Mouse (Mus musculus) forebrain, embryonic 16.5 days (tissue): ENCODE measurements around the gene Lctl. TPM values are rescaled to one million over a fixed set of nuclear protein-coding genes. Genes with fewer than 3 reads are reported as not detected.
"Not testable (repeated sequence)": the region's sequence is repeated elsewhere in the genome, so short reads cannot be mapped to it uniquely, and the experiment has no call there.

Source experiments
- ATAC-seq: fragments of 200-750 bp; cut with Nextera tagmentation; 2 replicates; pipeline ENCODE4 v1.8.0; 2017; ENCODE audit warnings: mild to moderate bottlenecking, moderate library complexity
- H3K27ac ChIP-seq: fragments of 300-500 bp; sonication (generic); 2 replicates; pipeline ENCODE4 v1.5.1; 2014; ENCODE audit warnings: low read length, control low read depth
- H3K27me3 ChIP-seq: fragments of 300-500 bp; sonication (generic); replicated peaks from 2 replicates; pipeline ENCODE4 v1.6.1; 2014; ENCODE audit warnings: low read length; ENCODE audit not compliant: control insufficient read depth, insufficient read depth
- H3K36me3 ChIP-seq: fragments of 300-500 bp; sonication (generic); 2 replicates; pipeline ENCODE4 v1.6.1; 2014; ENCODE audit not compliant: control insufficient read depth, insufficient read depth
- H3K4me1 ChIP-seq: fragments of 300-500 bp; sonication (generic); replicated peaks from 2 replicates; pipeline ENCODE4 v1.6.1; 2014; ENCODE audit warnings: low read length; ENCODE audit not compliant: control insufficient read depth, insufficient read depth
- H3K4me2 ChIP-seq: fragments of 300-500 bp; sonication (generic); 2 replicates; pipeline ENCODE4 v1.6.1; 2014; ENCODE audit warnings: mild to moderate bottlenecking, low read length, control low read depth
- H3K4me3 ChIP-seq: fragments of 300-500 bp; sonication (generic); replicated peaks from 2 replicates; pipeline ENCODE4 v1.5.1; 2014; ENCODE audit warnings: mild to moderate bottlenecking, low read length, control low read depth
- H3K9ac ChIP-seq: fragments of 300-500 bp; sonication (generic); replicated peaks from 2 replicates; pipeline ENCODE4 v1.6.1; 2014; ENCODE audit warnings: low read depth, low read length, control low read depth
- H3K9me3 ChIP-seq: fragments of 300-500 bp; sonication (generic); 2 replicates; pipeline ENCODE4 v1.6.1; 2016; ENCODE audit warnings: low read length; ENCODE audit not compliant: control insufficient read depth
- WGBS: fragments of 180-500 bp; shearing (Covaris S2); extraction: QIAGEN DNeasy Blood & Tissue Kit; methylation state at CpG from one replicate; pipeline ENCODE4 v1.1.7; 2014; 5-methylcytosine and 5-hydroxymethylcytosine counted together
- polyA plus RNA-seq: library from polyadenylated mRNA; unstranded; fragments of >200 nt; fragmentation: Nextera tagmentation; extraction: Ambion mirVana; gene quantifications from 2 replicates; pipeline ENCODE4 v1.2.1, GENCODE M21; 2015

The Lctl gene
- polyA plus RNA-seq, 1 experiment from 2014 or later = not detected

- peaks cover 26% of the 10 kb centered on the region for H3K36me3 ChIP-seq
- H3K4me2 ChIP-seq = peak overlapping the region; percentile 98
- no peaks in the 10 kb centered on the region for H3K27me3 ChIP-seq
- H3K4me1 ChIP-seq = peaks cover 23% of the 10 kb centered on the region
- H3K9me3 ChIP-seq = no peaks in the 10 kb centered on the region
- H3K4me3 ChIP-seq = peak overlapping the region; percentile 93
- H3K9ac ChIP-seq = peak overlapping the region; percentile 82; the same call in 1 of the 2 replicates
- H3K27ac ChIP-seq = no peak overlapping the region
- no peak for ATAC-seq
Observed at GRCm38 (mm10) chr9:64174341-64174740, 57.4 kb downstream of the Lctl start.

- no peak for ATAC-seq
- Histone ChIP-seq H3K27me3 (no peaks in the 10 kb centered on the region), H3K9me3 (no peaks in the 10 kb centered on the region), H3K4me2 (peak overlapping the region; percentile 30), H3K9ac (no peak overlapping the region), H3K36me3 (peaks cover 26% of the 10 kb centered on the region), H3K4me3 (no peak overlapping the region), H3K27ac (no peak overlapping the region), H3K4me1 (peaks cover 26% of the 10 kb centered on the region)
- WGBS = 70% methylated on average over 8 of the region's 8 CpGs
Observed at GRCm38 (mm10) chr9:64174766-64175165, 57.8 kb downstream of the Lctl start.

DNA sequence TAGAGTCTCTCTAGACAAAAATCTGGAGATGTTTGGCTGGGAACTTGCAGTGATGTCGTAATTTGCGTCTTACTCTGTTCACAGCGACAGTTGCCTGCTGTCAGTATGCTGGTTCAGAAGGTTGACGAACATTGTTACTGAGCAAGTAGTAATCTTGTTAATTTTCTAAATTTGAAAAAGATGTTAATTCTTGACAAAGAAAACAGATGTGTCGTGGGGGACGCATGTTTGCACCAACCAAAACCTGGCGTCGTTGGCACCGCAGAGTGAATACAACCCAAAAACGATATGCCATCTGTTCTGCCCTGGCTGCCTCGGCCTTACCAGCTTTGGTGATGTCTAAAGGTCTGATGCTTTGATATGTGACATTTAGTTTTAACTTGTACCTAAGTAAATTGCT lies 58.4 kb downstream of the Lctl start:
- Histone ChIP-seq H3K36me3 (peaks cover 26% of the 10 kb centered on the region), H3K4me3 (no peak overlapping the region), H3K9ac (no peak overlapping the region), H3K9me3 (no peaks in the 10 kb centered on the region), H3K4me2 (no peak overlapping the region), H3K27me3 (no peaks in the 10 kb centered on the region), H3K27ac (no peak overlapping the region), H3K4me1 (peaks cover 31% of the 10 kb centered on the region)
- ATAC-seq = no peak
- 57% methylated on average over 11 of the region's 11 CpGs for WGBS

DNA sequence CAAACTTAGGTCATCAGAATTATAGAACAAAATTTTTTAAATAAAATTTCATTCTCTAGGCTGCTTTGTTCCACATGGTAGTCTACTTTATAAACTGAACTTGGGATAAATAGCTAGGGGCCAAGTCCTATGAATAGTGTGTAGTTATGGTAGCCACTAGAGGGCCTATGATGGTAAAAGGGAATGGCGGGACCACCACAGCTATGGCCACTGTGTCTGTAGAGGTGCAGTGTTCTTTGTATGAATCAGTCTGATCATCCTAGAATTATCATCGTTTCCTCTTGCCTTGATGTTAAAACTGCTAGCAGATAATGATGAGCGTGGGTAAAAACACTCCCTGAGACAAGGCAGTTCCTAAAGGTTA lies 61.6 kb downstream of the Lctl start:
- H3K4me2 ChIP-seq = peak overlapping the region; percentile 52
- 48% methylated on average over 3 of the region's 3 CpGs for WGBS
- ATAC-seq = 0 out of 2 replicates have a peak, but pooled peaks have one; percentile 42
- H3K4me1 ChIP-seq = peaks cover 26% of the 10 kb centered on the region
- no peak overlapping the region for H3K9ac ChIP-seq
- H3K4me3 ChIP-seq = peak overlapping the region; percentile 67
- peaks cover 34% of the 10 kb centered on the region for H3K36me3 ChIP-seq
- H3K9me3 ChIP-seq = no peaks in the 10 kb centered on the region
- H3K27me3 ChIP-seq = no peaks in the 10 kb centered on the region
- H3K27ac ChIP-seq = peak overlapping the region; percentile 85

- H3K4me1 ChIP-seq = peaks cover 23% of the 10 kb centered on the region
- peak within 1 kb of the TSS; percentile 69 for H3K9ac ChIP-seq
- H3K4me2 ChIP-seq = peak within 1 kb of the TSS; percentile 52
- no peaks in the 10 kb centered on the region for H3K27me3 ChIP-seq
- H3K27ac ChIP-seq = peak within 1 kb of the TSS; percentile 85
- peak; percentile 95 for ATAC-seq
- peaks cover 34% of the 10 kb centered on the region for H3K36me3 ChIP-seq
- under 1% methylated on average over 35 of the region's 35 CpGs for WGBS
- H3K4me3 ChIP-seq = peak within 1 kb of the TSS; percentile 67
- H3K9me3 ChIP-seq = no peaks in the 10 kb centered on the region
Observed at GRCm38 (mm10) chr9:64178974-64179646, 62.2 kb downstream of the Lctl start, which contains the start of gene Snapc5. Gene Snapc5 (plus strand): TSS chr9:64179274.

GRCm38 (mm10) chr9:64183295-64183694 lies 66.3 kb downstream of the Lctl start:
- H3K4me3 ChIP-seq, ATAC-seq, H3K9me3 ChIP-seq, H3K27ac ChIP-seq, H3K27me3 ChIP-seq, H3K9ac ChIP-seq, H3K4me2 ChIP-seq: not testable (repeated sequence)
- WGBS = 92% methylated on average over 5 of the region's 5 CpGs
- H3K4me1 ChIP-seq = peaks cover 12% of the 10 kb centered on the region
- peaks cover 13% of the 10 kb centered on the region for H3K36me3 ChIP-seq

DNA sequence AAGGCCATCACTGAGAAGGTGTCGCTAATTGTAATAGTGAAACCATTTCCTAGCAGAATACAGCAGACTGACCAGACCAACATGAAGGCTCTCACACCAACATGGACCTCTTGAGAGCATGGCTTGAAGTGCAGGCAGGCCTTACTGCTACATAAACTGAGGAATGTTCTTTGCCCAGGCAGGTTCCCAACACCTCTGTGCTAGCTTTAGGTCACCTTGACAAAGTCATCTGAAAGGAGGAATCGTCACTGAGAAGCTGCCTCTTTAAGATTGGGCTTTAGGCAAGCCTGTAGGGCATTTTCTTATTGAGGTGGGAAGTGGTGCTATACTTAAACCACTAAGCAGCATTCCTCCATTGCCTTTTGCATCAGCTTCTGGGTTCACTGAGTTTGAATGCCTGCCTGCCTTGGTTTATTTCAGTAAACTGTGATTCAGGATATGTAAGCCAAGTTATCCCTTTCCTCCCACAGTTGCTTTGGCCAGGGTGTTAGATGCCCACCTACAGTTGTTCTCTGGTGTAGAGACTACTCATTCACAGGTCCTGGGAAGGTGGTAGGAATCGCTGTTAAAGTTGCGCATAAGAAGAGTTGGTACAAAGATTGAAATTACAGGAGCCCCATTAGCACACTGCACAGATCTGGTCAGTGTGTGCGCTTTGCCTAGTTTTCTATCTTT lies 67.4 kb downstream of the Lctl start:
- H3K4me1 ChIP-seq = peaks cover 8% of the 10 kb centered on the region
- H3K27ac ChIP-seq = no peak overlapping the region
- 92% methylated on average over 5 of the region's 5 CpGs for WGBS
- no peak overlapping the region for H3K4me3 ChIP-seq
- H3K9me3 ChIP-seq = no peaks in the 10 kb centered on the region
- H3K36me3 ChIP-seq = peaks cover 12% of the 10 kb centered on the region
- no peak for ATAC-seq
- H3K4me2 ChIP-seq = no peak overlapping the region
- no peak overlapping the region for H3K9ac ChIP-seq
- H3K27me3 ChIP-seq = no peaks in the 10 kb centered on the region

Other genes with a start within 250 kb of the Lctl start
- 1.5 and 1.6 TPM in 2 replicates for gene Smad6, start 95.1 kb upstream of the Lctl start, polyA plus RNA-seq
- gene Zwilch, start 56.0 kb downstream of the Lctl start, polyA plus RNA-seq = 10.0 and 10.8 TPM in 2 replicates
- 714 and 781 TPM in 2 replicates for gene Rpl4, start 56.2 kb downstream of the Lctl start, polyA plus RNA-seq
- 31.5 and 35.3 TPM in 2 replicates for gene Snapc5, start 62.1 kb downstream of the Lctl start, polyA plus RNA-seq
- 2.4 and 2.5 TPM in 2 replicates for gene Uchl4, start 118.1 kb downstream of the Lctl start, polyA plus RNA-seq
- 53.6 and 54.6 TPM in 2 replicates for gene Map2k1, start 136.5 kb downstream of the Lctl start, polyA plus RNA-seq
- gene Tipin, start 164.4 kb downstream of the Lctl start, polyA plus RNA-seq = 106 and 120 TPM in 2 replicates
- 25.3 and 25.9 TPM in 2 replicates for gene Dis3l, start 224.1 kb downstream of the Lctl start, polyA plus RNA-seq